Mouse (Mus musculus) stomach, embryonic 14.5 days (tissue): ENCODE measurements around the gene Terb1. TPM values are rescaled to one million over a fixed set of nuclear protein-coding genes. Genes with fewer than 3 reads are reported as not detected.

Source experiments
- ATAC-seq: fragments of 200-750 bp; cut with Nextera tagmentation; 2 replicates; pipeline ENCODE4 v1.8.0; 2017; ENCODE audit warnings: low read depth, moderate TSS enrichment; ENCODE audit not compliant: insufficient number of reproducible peaks, insufficient read depth, low FRiP score
- H3K27ac ChIP-seq: fragments of 300-500 bp; sonication (generic); 2 replicates; pipeline ENCODE4 v1.5.1; 2014; ENCODE audit warnings: mild to moderate bottlenecking, low read length, moderate library complexity, mixed read lengths
- H3K27me3 ChIP-seq: fragments of 300-500 bp; sonication (generic); 2 replicates; pipeline ENCODE4 v1.6.1; 2014; ENCODE audit warnings: low read length, control low read depth, mixed read lengths; ENCODE audit not compliant: control insufficient read depth, insufficient read depth
- H3K36me3 ChIP-seq: fragments of 300-500 bp; sonication (generic); 2 replicates; pipeline ENCODE4 v1.6.1; 2014; ENCODE audit warnings: mild to moderate bottlenecking, control low read depth, low read length, moderate library complexity, mixed read lengths; ENCODE audit not compliant: control insufficient read depth, insufficient read depth
- H3K4me1 ChIP-seq: fragments of 300-500 bp; sonication (generic); 2 replicates; pipeline ENCODE4 v1.6.1; 2014; ENCODE audit warnings: low read length, control low read depth, mixed read lengths; ENCODE audit not compliant: control insufficient read depth, insufficient read depth
- H3K4me2 ChIP-seq: fragments of 300-500 bp; sonication (generic); replicated peaks from 2 replicates; pipeline ENCODE4 v1.6.1; 2014; ENCODE audit warnings: low read depth, low read length, control low read depth
- H3K4me3 ChIP-seq: fragments of 300-500 bp; sonication (generic); 2 replicates; pipeline ENCODE4 v1.5.1; 2014; ENCODE audit warnings: low read depth, low read length, control low read depth
- H3K9ac ChIP-seq: fragments of 300-500 bp; sonication (generic); replicated peaks from 2 replicates; pipeline ENCODE4 v1.6.1; 2014; ENCODE audit warnings: low read depth, mild to moderate bottlenecking, control low read depth, low read length, moderate library complexity, mixed read lengths
- H3K9me3 ChIP-seq: fragments of 300-500 bp; sonication (generic); 2 replicates; pipeline ENCODE4 v1.6.1; 2016; ENCODE audit warnings: low read depth, low read length, control low read depth; ENCODE audit not compliant: control insufficient read depth
- WGBS: fragments of 180-500 bp; shearing (Covaris S2); extraction: QIAGEN DNeasy Blood & Tissue Kit; methylation state at CpG from one replicate; pipeline ENCODE4 v1.1.7; 2014; 5-methylcytosine and 5-hydroxymethylcytosine counted together
- polyA plus RNA-seq: library from polyadenylated mRNA; unstranded; fragments of >200 nt; fragmentation: Nextera tagmentation; extraction: Ambion mirVana; gene quantifications from 2 replicates; pipeline ENCODE4 v1.2.1, GENCODE M21; 2014

The Terb1 gene
- 0.26 and 0.43 TPM in 2 replicates for polyA plus RNA-seq

DNA sequence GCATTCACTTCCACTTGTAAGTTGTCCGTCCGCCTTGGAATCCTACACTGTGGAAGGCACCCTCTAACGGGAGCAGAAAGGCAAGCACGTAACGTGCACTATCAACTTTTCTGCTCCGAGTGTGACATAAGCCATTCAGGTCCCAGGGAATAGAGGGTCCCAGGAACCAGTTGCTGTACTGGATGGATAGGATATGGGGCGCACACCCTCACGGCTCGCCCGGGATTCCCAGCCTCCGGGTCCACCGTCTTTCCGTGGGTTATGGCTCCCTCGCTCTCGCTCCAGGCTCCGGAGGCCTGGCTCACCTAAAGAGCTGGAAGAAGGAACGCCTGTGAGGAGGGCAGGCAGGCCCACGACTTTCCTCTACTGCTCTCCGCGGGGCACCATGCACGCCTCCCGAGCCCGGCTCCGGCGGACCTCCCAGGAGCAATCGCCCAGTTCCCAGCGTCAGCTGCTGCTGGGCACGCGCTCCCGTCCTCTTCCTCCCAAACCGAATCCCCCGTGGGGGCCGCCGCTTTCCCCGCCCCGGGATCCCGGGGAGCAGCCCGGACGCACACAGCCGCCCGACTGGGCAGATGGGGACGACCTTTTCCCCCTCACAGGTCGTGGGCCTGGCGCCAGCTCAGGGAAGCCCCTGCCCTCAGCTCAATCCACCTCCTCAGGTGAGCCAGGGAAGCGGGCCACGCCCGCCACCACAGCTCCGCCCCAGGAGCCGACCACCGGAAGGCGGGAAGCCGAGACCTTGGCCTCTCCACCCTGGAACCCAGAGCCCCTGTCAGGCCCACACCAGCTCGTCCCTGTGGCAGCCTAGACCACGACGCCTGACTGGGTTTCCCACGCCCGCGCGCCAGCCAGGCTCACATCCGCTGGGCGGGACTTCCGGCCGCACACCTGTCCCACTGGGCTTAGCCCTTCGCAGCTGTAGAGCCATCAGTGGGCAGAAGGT, at the start of gene Terb1:
TSS of gene Terb1 (minus strand) at position 850 of the 946 bp plus-strand sequence.
- H3K4me3 ChIP-seq, result peak within 1 kb of the TSS; percentile 49
- H3K9me3 ChIP-seq, result no peaks in the 10 kb centered on the region
- peaks cover 4% of the 10 kb centered on the region for H3K36me3 ChIP-seq
- ATAC-seq, result peak; percentile 78
- H3K27me3 ChIP-seq, result no peaks in the 10 kb centered on the region
- H3K4me2 ChIP-seq, result peak within 1 kb of the TSS; percentile 98
- WGBS, result 2% methylated on average over 64 of the region's 64 CpGs
- no peaks in the 10 kb centered on the region for H3K4me1 ChIP-seq
- H3K9ac ChIP-seq, result peak within 1 kb of the TSS; percentile 50
- H3K27ac ChIP-seq, result no peak within 1 kb of the TSS

DNA sequence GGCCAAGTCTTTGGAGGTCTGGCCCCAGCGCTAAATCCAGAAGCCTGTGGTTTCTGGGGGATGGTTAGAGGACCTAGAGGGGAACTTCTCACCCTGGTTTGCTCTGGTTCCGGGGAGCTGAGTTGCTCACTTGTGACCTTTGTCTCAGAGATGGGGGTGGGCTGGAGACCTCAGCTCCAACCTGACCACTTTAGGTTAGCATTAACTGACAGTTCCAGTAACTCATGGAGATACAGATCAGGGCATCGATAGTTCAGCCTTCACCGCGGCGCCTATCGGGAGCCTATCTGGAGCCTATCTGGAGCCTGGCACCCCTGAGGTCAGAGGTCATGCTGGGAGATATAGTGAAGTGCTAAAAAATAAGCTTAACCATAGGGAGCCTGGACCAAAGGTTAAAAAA, 47.5 kb upstream of the Terb1 start:
- Histone ChIP-seq H3K27me3 (no peaks in the 10 kb centered on the region), H3K4me2 (no peak overlapping the region), H3K36me3 (no peaks in the 10 kb centered on the region), H3K4me3 (no peak overlapping the region), H3K4me1 (no peaks in the 10 kb centered on the region), H3K27ac (no peak overlapping the region), H3K9me3 (no peaks in the 10 kb centered on the region), H3K9ac (no peak overlapping the region)
- 49% methylated on average over 7 of the region's 7 CpGs for WGBS
- ATAC-seq, result no peak

DNA sequence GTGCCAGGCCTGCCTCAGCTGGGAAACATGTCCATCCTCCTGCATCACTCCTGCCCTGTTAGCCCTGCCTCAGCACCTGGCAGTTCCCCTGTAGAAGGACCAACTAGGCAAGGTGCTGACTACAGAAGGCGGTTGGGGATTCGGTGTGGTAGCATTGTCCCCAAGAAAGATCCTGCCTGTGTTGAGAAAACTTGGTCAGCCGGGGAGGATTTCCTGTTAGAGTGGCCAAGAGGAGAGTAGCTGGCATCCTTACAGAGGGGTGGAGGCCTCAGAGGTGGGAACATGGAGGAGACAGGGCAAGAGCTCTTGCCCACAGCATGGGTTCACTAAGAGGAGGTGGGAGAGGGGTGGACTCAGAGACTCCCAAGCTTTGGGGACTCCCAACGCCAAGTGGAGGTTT, 45.5 kb upstream of the Terb1 start:
- Histone ChIP-seq H3K4me1 (no peaks in the 10 kb centered on the region), H3K9me3 (no peaks in the 10 kb centered on the region), H3K4me3 (no peak overlapping the region), H3K27me3 (no peaks in the 10 kb centered on the region), H3K27ac (no peak overlapping the region), H3K36me3 (no peaks in the 10 kb centered on the region), H3K4me2 (no peak overlapping the region), H3K9ac (no peak overlapping the region)
- no peak for ATAC-seq
- 88% methylated on average over 4 of the region's 4 CpGs for WGBS

DNA sequence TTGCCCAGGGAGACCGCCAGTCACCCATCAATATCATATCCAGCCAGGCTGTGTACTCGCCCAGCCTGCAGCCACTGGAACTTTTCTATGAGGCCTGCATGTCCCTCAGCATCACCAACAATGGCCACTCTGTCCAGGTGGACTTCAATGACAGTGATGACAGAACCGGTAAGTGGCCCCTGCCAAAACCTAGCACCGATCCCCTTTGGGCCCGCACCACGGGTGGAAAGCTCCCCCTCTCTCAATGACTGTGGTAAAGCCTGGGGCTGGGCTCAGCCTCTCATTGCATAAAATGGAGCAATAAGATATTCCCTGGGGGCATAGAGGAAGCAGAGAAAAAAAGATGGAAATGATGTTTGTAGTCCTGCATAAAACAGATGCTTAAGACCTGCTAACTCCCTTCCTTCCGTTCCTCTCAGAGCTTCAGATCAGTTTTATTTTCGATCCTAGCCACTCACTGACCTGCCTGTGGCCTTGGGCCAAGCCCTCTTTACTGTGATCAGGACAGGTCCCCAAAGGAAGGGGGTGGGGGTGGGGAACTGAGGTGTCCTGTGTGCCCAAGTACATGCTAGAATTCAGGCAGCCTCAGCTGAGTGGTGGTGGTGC, 33.8 kb upstream of the Terb1 start:
- 86% methylated on average over 8 of the region's 8 CpGs for WGBS
- H3K27ac ChIP-seq, result no peak overlapping the region
- peaks cover 33% of the 10 kb centered on the region for H3K27me3 ChIP-seq
- no peaks in the 10 kb centered on the region for H3K36me3 ChIP-seq
- no peak for ATAC-seq
- no peak overlapping the region for H3K4me2 ChIP-seq
- H3K4me3 ChIP-seq, result no peak overlapping the region
- no peaks in the 10 kb centered on the region for H3K9me3 ChIP-seq
- H3K4me1 ChIP-seq, result 0 out of 2 replicates have a peak, but pooled peaks cover 4% of the 10 kb centered on the region
- no peak overlapping the region for H3K9ac ChIP-seq

DNA sequence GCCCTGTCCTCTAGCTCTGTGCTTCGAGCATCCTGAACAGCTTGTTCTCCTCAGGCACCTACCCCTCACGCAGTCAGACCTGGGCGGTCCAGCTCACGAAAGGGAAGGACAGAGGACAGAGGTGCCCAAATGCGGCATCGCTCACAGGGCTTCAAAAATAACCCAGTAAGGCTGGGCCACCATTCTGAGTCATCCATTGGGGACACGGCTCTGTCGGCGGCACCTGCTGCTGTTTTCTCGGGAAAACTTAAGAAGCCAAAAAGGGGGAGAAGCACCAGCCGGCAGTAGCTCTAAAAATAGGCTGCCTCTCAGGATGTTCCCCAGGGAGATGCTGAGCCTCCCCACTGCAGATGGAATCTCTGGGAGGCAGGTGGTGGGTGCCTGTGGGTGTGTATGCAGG, 32.5 kb upstream of the Terb1 start:
- Histone ChIP-seq H3K4me3 (no peak overlapping the region), H3K27ac (no peak overlapping the region), H3K4me2 (no peak overlapping the region), H3K4me1 (0 out of 2 replicates have a peak, but pooled peaks cover 4% of the 10 kb centered on the region), H3K27me3 (peaks cover 33% of the 10 kb centered on the region), H3K36me3 (no peaks in the 10 kb centered on the region), H3K9me3 (no peaks in the 10 kb centered on the region), H3K9ac (no peak overlapping the region)
- WGBS, result 16% methylated on average over 11 of the region's 11 CpGs
- no peak for ATAC-seq

DNA sequence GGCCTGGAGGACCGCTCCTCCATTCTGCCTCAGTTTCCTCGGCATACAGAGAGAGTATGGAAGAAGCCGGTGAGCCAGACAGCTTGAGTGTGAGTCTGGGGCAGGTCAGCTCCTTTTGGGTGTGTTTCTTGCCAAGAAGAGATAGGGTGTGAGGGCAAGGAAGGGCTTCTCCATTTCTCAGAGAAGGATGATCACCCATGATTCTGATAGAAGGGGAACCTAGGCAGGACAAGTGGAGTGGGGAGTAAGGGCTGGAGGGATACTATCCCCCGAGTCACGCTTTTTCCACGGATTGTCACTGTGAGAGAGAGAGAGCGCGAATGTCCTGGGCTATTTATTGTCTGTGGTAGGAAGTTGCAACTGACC, 31.8 kb upstream of the Terb1 start:
- ATAC-seq, result no peak
- peak overlapping the region; percentile 37 for H3K4me3 ChIP-seq
- no peaks in the 10 kb centered on the region for H3K9me3 ChIP-seq
- H3K4me1 ChIP-seq, result 0 out of 2 replicates have a peak, but pooled peaks cover 4% of the 10 kb centered on the region
- 17% methylated on average over 8 of the region's 8 CpGs for WGBS
- H3K27me3 ChIP-seq, result peaks cover 33% of the 10 kb centered on the region
- no peak overlapping the region for H3K9ac ChIP-seq
- no peak overlapping the region for H3K27ac ChIP-seq
- H3K4me2 ChIP-seq, result peak overlapping the region; percentile 78
- no peaks in the 10 kb centered on the region for H3K36me3 ChIP-seq

DNA sequence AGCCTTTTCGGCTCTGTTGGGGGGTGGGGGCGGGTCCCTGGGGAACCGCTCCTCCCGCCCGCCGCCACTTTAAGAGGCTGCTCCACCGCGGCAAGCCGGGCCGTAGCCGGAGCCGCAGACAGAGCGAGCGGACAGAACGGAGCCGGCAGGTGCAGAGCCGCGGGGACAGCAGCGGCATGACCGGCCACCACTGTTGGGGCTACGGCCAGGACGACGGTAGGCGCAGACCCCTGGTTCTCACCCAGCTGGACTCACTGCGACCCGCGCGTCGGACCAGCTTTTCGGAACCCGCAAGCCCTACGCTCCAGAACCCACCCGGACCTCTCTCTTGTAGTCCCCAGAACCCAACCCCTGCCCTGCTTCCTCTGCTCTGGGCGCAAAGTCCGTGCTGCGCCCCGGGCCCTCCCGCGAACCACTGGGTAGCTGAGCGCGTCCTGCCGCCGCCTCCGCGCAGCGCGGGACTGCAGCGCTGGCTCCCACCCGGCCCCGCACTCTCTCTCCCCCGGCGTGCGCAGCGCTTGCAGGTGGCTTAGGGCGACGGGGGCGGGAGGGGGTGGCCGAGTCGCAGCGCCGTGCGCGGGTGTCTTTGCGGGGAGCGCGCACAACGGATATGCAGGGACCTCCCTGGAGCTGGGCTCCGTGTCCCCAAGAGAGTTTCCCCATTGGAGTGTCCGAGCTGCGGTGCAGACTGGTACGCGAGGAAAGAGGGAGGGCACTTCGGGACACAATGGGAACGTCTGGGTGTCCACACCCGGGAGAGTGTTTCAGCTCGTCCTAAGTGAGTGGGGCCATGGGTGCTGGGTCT, 31.2 kb upstream of the Terb1 start:
- Histone ChIP-seq H3K4me2 (peak overlapping the region; percentile 78), H3K27ac (no peak overlapping the region), H3K9ac (0 out of 2 replicates have a peak overlapping the region, but pooled peaks have one; percentile 21), H3K9me3 (no peaks in the 10 kb centered on the region), H3K36me3 (no peaks in the 10 kb centered on the region), H3K4me1 (0 out of 2 replicates have a peak, but pooled peaks cover 4% of the 10 kb centered on the region), H3K27me3 (peaks cover 33% of the 10 kb centered on the region), H3K4me3 (peak overlapping the region; percentile 37)
- 1% methylated on average over 75 of the region's 76 CpGs for WGBS
- no peak; the same call in 1 of the 2 replicates for ATAC-seq

DNA sequence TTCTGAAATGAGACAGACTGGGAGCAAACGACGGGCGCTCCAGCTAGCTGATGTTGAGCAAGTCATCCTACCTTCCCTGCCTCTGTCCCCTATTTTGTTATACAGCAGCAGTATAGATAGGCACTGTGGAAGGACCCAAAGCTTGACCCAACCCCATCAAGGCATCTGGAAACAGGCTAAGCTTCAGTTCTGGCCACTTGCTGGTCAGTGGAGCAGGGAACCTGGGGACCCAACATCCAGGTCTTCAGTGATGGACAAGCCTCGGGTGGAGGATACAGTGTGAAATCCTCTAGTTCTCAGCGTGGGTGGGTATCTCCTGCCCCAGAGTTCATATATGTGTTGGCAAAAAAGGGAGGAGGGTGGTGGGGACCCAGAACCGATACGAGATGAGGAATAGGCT, 30.5 kb upstream of the Terb1 start:
- Histone ChIP-seq H3K9ac (no peak overlapping the region), H3K9me3 (no peaks in the 10 kb centered on the region), H3K4me3 (peak overlapping the region; percentile 37; the same call in 1 of the 2 replicates), H3K27ac (no peak overlapping the region), H3K4me1 (0 out of 2 replicates have a peak, but pooled peaks cover 4% of the 10 kb centered on the region), H3K4me2 (peak overlapping the region; percentile 78), H3K27me3 (peaks cover 33% of the 10 kb centered on the region), H3K36me3 (no peaks in the 10 kb centered on the region)
- 38% methylated on average over 7 of the region's 7 CpGs for WGBS
- ATAC-seq, result no peak
